Mouse (Mus musculus): Measurements from ENCODE around the gene Zbtb16. TPM values are rescaled to one million over a fixed set of nuclear protein-coding genes. Genes with fewer than 3 reads are reported as not detected.

Zbtb16 gene
- polyA plus RNA-seq, 1 experiment: 3.0 TPM

DNA sequence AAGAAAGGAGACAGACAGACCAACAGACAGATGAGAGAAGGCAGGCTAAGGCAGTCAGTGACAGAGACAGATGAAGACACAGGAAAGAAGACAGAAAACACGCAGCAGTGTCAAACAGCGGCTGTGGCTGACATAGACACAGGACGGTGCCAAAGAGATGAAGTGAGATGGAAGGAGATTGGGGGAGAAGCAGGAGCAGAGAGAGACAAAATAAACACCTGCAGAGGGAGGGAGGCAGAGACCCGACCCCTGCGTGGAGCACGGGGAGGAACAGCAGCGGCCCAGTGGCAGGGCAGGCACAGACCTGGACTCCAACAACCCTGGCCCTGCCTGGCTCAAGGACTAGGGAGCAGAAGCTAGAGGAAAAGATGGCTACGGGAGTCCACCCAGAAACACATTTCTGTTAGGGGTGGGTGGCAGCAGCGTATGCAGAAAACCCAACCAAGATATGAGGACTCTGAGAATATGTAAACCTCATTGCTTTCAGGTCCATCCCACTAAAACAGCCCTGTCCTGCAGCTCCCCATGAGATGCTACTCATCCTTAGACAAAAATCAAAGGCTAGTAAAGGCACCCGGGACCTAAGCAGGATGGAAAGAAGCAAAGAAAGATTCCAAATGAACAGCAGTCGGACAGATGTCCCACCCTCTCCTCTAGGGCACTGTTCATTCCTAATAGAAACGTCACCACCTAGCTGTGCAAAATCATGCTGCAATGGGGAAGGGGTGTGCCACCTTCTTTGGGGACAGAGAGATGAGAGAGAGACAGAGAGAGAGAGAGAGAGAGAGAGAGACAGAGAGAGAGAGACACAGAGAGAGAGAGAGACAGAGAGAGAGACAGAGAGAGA is 100.3 kb downstream of the Zbtb16 start:
- Histone ChIP-seq H3K27me3 (replicated peaks; ENCODE audit: control insufficient read depth, insufficient read depth, low read length) (no peaks in the 10 kb centered on the region), H3K4me3 (ENCODE audit: insufficient read depth, low read depth, low read length) (no peak overlapping the region), H3K4me1 (ENCODE audit: control insufficient read depth, insufficient read depth, low read length) (peaks cover 69% of the 10 kb centered on the region), H3K36me3 (ENCODE audit: control insufficient read depth, insufficient read depth, low read length) (no peaks in the 10 kb centered on the region), H3K27ac (ENCODE audit: insufficient read depth, low read depth, low read length) (peak overlapping the region; percentile 95; the same call in 1 of the 2 replicates)
- no peak for DNase-seq
- WGBS: 79% methylated on average over 12 of the region's 12 CpGs
- TF ChIP-seq CTCF (conservative IDR thresholded peaks at IDR 0.05; ENCODE audit: insufficient read depth, insufficient read length, low read depth, low read length): no peak
- TF ChIP-seq POLR2A (IDR thresholded peaks at IDR 0.05; ENCODE audit: low read depth, low read length): no peak

DNA sequence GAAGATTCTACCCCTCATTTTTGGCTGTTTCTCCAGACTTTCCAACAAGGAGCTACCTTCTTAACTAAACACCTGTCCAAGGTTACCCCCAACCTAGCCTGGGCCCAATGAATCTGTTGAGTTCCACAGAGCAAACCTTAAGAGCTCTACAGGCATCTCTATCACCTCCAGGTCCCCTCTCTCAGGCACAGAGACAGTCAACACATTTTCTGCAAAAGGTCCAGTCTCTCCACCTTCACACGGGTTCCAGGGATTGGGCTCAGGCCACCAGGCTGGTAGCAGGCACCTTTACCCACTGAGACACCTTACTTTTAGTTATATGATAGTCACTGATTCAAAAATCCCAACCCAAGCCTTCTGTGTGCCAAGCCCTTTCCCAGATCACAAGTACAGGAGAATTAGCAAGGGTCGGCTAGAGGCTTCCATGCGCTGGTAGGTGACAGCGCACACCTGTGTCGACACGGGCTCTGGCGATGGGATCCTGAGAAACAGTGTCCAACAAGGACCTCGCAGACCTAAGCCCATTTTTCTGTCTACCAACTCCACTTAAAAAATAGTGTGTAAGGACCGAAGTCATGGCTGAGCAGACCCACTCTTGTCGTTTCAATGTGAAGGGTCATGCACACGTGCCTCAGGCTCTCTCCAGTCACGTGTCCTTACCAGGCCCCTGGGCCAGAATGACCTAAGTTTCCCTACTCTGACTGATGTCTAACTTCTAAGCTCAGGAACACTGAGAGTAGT is 101.1 kb downstream of the Zbtb16 start:
- DNase-seq: no peak
- Histone ChIP-seq H3K27me3 (replicated peaks; ENCODE audit: control insufficient read depth, insufficient read depth, low read length) (no peaks in the 10 kb centered on the region), H3K4me3 (ENCODE audit: insufficient read depth, low read depth, low read length) (no peak overlapping the region), H3K4me1 (ENCODE audit: control insufficient read depth, insufficient read depth, low read length) (peaks cover 69% of the 10 kb centered on the region), H3K36me3 (ENCODE audit: control insufficient read depth, insufficient read depth, low read length) (no peaks in the 10 kb centered on the region), H3K27ac (ENCODE audit: insufficient read depth, low read depth, low read length) (peak overlapping the region; percentile 95; the same call in 1 of the 2 replicates)
- no peak for TF ChIP-seq POLR2A (IDR thresholded peaks at IDR 0.05; ENCODE audit: low read depth, low read length)
- no peak for TF ChIP-seq CTCF (conservative IDR thresholded peaks at IDR 0.05; ENCODE audit: insufficient read depth, insufficient read length, low read depth, low read length)
- WGBS: 81% methylated on average over 12 of the region's 12 CpGs

DNA sequence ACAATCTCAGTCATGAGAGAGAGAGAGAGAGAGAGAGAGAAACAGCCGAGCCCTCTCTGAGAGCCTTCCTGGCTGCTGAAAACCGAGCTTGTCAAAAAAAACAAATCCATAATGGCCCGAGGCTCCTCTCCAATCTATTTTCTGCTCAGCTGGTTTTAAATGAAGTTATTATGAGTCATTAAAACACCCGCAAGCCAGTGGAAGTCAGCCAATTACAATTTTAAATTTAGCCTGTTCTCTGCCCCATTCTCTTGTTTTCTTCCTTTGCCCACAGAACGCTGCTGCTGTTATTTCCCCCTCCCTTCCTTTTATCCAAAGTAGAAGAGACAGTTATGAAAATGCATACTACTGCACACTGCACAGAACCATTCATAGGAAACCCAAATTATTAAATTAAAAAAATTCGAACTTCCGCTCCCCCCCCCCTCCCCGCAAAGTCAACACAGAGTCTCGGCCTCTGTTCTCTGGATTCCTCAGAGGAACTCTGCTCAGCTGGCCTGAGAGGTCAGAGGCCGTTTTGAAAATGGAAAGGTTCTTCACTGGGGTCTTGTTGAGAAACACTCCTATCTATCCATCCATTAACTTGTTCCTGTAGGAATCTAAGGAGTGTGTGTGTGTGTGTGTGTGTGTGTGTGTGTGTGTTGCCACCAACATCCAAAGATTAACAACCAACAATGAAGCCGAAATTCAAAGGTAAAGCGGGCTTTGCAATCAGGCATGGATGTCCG is 102.0 kb downstream of the Zbtb16 start:
- TF ChIP-seq CTCF (conservative IDR thresholded peaks at IDR 0.05; ENCODE audit: insufficient read depth, insufficient read length, low read depth, low read length): no peak
- no peak for TF ChIP-seq POLR2A (IDR thresholded peaks at IDR 0.05; ENCODE audit: low read depth, low read length)
- DNase-seq: peak; percentile 88
- Histone ChIP-seq H3K36me3 (ENCODE audit: control insufficient read depth, insufficient read depth, low read length) (no peaks in the 10 kb centered on the region), H3K27me3 (replicated peaks; ENCODE audit: control insufficient read depth, insufficient read depth, low read length) (no peaks in the 10 kb centered on the region), H3K4me1 (ENCODE audit: control insufficient read depth, insufficient read depth, low read length) (peaks cover 64% of the 10 kb centered on the region), H3K4me3 (ENCODE audit: insufficient read depth, low read depth, low read length) (no peak overlapping the region), H3K27ac (ENCODE audit: insufficient read depth, low read depth, low read length) (peak overlapping the region; percentile 70)
- WGBS: 29% methylated on average over 13 of the region's 13 CpGs

DNA sequence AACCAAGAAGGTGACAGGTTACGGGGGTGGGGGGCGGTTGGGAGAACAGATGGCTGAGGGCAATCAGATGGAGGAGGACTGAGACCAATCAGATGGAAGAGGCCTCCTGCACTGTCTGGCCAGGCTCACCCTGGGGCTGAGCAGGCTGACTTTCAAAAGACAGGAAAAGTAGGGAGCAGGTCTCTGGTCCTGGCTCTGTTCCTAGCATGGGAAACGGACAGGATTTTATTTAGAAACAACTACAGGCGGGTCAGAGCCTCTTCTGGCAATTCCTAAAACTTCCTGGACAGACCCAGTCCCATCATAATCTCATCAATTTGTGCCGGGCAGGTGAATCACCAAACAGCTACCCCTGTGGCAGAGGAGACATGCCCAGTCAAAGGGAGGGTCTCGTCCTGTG is 102.9 kb downstream of the Zbtb16 start:
- peak overlapping the region; percentile 15 for H3K27ac ChIP-seq (ENCODE audit: insufficient read depth, low read depth, low read length)
- H3K36me3 ChIP-seq (ENCODE audit: control insufficient read depth, insufficient read depth, low read length): no peaks in the 10 kb centered on the region
- DNase-seq: peak; percentile 55
- H3K4me3 ChIP-seq (ENCODE audit: insufficient read depth, low read depth, low read length): no peak overlapping the region
- H3K27me3 ChIP-seq (replicated peaks; ENCODE audit: control insufficient read depth, insufficient read depth, low read length): no peaks in the 10 kb centered on the region
- WGBS: 75% methylated on average over 6 of the region's 6 CpGs
- no peak for TF ChIP-seq CTCF (conservative IDR thresholded peaks at IDR 0.05; ENCODE audit: insufficient read depth, insufficient read length, low read depth, low read length)
- peaks cover 61% of the 10 kb centered on the region for H3K4me1 ChIP-seq (ENCODE audit: control insufficient read depth, insufficient read depth, low read length)

DNA sequence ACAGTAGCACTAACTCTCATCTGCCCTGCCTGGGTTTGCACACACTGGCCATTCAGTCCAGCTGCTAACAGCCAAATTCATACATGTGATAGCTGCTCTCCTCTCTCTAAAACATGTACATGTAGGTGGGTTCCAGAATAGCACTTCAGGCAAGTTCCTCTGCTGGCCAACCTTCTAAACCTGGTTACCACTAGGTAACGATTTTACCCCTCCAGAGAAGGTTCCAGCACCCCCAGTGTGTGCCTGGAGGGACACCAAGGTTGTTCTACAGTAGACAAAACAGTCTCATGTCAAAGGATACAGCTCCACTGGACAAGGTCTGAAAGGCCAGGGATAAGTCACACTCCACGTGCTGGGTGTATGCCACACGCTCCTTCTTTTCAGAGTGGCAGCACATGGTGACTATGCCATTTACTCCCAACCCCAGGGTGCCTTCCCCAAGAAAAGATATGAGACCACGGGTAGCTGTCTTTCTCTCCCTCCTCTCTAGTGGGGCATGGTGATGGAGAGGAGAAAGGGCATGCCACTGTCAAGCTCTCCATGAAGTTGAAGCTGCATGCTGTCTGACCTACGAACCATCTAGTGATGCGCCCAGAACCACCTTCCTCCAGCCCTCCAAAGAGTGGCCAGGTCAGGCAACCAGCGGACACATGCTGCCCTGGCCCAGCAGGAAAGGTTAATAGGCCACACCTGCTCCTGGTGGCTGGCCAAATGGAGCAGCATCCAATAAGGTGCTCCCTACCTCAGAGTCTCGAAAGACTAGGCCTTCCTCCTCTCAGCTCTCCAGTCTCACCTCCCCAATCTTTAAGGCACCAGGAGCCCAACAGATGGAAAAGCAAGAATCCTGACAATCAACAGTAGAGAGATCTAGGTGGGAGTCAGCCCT is 104.1 kb downstream of the Zbtb16 start:
- H3K27me3 ChIP-seq (replicated peaks; ENCODE audit: control insufficient read depth, insufficient read depth, low read length): no peaks in the 10 kb centered on the region
- H3K4me1 ChIP-seq (ENCODE audit: control insufficient read depth, insufficient read depth, low read length): peaks cover 56% of the 10 kb centered on the region
- TF ChIP-seq CTCF (conservative IDR thresholded peaks at IDR 0.05; ENCODE audit: insufficient read depth, insufficient read length, low read depth, low read length) (no peak), POLR2A (IDR thresholded peaks at IDR 0.05; ENCODE audit: low read depth, low read length) (no peak)
- WGBS: 82% methylated on average over 8 of the region's 8 CpGs
- H3K36me3 ChIP-seq (ENCODE audit: control insufficient read depth, insufficient read depth, low read length): no peaks in the 10 kb centered on the region
- H3K4me3 ChIP-seq (ENCODE audit: insufficient read depth, low read depth, low read length): no peak overlapping the region
- DNase-seq: peak; percentile 43
- no peak overlapping the region for H3K27ac ChIP-seq (ENCODE audit: insufficient read depth, low read depth, low read length)

DNA sequence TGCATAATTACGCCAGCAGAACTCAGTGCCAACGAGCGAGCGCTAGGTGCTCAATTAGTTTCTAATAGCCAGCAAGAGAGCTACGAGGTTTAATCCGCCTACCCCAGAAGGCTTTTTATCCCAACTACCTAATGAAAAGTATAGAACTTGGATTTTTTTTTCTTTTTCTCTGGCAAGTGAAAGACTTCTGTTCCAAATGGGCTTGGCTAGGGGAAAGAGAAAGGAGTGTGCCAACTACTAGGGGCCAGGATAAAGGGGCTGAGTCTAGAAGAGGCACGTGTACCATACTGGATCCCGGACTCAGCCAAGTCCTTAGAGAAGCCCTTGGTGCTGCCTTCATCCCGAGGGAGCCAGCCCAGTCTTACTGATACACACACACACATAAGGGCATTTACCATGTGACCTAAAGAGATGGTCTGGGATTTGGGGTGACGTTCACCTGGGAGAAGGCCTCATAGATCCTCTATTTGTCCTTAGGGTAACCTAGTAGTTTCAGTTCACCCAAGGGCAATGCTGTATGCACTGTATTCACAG is 105.5 kb downstream of the Zbtb16 start:
- Histone ChIP-seq H3K27ac (ENCODE audit: insufficient read depth, low read depth, low read length) (no peak overlapping the region), H3K27me3 (replicated peaks; ENCODE audit: control insufficient read depth, insufficient read depth, low read length) (no peaks in the 10 kb centered on the region), H3K4me3 (ENCODE audit: insufficient read depth, low read depth, low read length) (no peak overlapping the region), H3K4me1 (ENCODE audit: control insufficient read depth, insufficient read depth, low read length) (peaks cover 45% of the 10 kb centered on the region), H3K36me3 (ENCODE audit: control insufficient read depth, insufficient read depth, low read length) (no peaks in the 10 kb centered on the region)
- DNase-seq: no peak
- TF ChIP-seq CTCF (conservative IDR thresholded peaks at IDR 0.05; ENCODE audit: insufficient read depth, insufficient read length, low read depth, low read length) (no peak), POLR2A (IDR thresholded peaks at IDR 0.05; ENCODE audit: low read depth, low read length) (no peak)
- 86% methylated on average over 10 of the region's 10 CpGs for WGBS

Data from kidney, adult 2 months (tissue).